Mouse (Mus musculus): ENCODE data around the gene Lce1g.

DNA sequence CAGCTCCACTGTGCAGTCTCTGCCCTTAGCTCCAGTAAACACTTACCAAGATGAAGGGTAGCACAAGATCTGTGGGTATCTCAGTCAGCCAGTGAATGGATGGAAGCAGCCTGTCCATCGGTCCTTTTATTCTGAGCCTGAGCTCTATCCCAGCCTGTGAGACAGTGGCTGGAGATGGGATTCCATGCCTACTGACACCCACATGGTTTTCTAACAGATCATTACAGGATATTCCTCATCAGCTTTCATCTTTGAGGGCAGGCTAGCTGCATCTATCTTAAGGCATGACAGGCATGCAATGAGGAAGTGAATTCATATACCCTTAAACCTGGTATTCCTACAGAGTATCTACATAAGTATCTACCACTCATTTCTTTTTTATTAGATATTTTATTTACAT is 12.8 kb upstream of the Lce1g start, which contains the start of gene Lce1h:
- TF ChIP-seq GATA1 (IDR thresholded peaks at IDR 0.05; ENCODE audit: borderline replicate concordance, low read length) (no peak), FLI1 (IDR thresholded peaks at IDR 0.05; ENCODE audit: low read length) (no peak)
